Mouse (Mus musculus) kidney, adult 2 months (tissue): ENCODE data around the gene Arpp21. TPM values are rescaled to one million over a fixed set of nuclear protein-coding genes. Genes with fewer than 3 reads are reported as not detected.

Experiments
- DNase-seq: peaks from one replicate; pipeline ENCODE4 v3.0.0; 2021
- H3K27ac ChIP-seq: fragments of 200-500 bp; 2 replicates; pipeline ENCODE4 v1.5.1; 2012; ENCODE audit warnings: low read depth, low read length, control low read depth, inconsistent platforms; ENCODE audit not compliant: insufficient read depth
- H3K27me3 ChIP-seq: fragments of 200-500 bp; replicated peaks from 2 replicates; pipeline ENCODE4 v1.6.1; 2012; ENCODE audit warnings: mild to moderate bottlenecking, moderate library complexity, low read length, inconsistent platforms; ENCODE audit not compliant: control insufficient read depth, insufficient read depth
- H3K36me3 ChIP-seq: fragments of 200-500 bp; 2 replicates; pipeline ENCODE4 v1.6.1; 2012; ENCODE audit warnings: mild to moderate bottlenecking, moderate library complexity, low read length, inconsistent platforms; ENCODE audit not compliant: control insufficient read depth, insufficient read depth
- H3K4me1 ChIP-seq: fragments of 200-500 bp; 2 replicates; pipeline ENCODE4 v1.6.1; 2011; ENCODE audit warnings: low read length; ENCODE audit not compliant: control insufficient read depth, insufficient read depth
- H3K4me3 ChIP-seq: fragments of 200-500 bp; 2 replicates; pipeline ENCODE4 v1.5.1; 2011; ENCODE audit warnings: mild to moderate bottlenecking, low read depth, low read length, control low read depth; ENCODE audit not compliant: insufficient read depth
- CTCF ChIP-seq: fragments of 200-500 bp; conservative IDR thresholded peaks from 2 replicates; pipeline ENCODE4 v1.5.1; 2011; ENCODE audit warnings: low read depth, mild to moderate bottlenecking, control low read depth, low read length, moderate library complexity, mixed read lengths; ENCODE audit not compliant: insufficient read depth, insufficient read length
- POLR2A ChIP-seq: fragments of 200-500 bp; IDR thresholded peaks from one replicate; pipeline ENCODE4 v1.6.1; 2011; ENCODE audit warnings: low read depth, low read length, control low read depth
- WGBS: fragments of 180-500 bp; shearing (Covaris S2); methylation state at CpG from one replicate; pipeline ENCODE4 v1.1.7; 2018; 5-methylcytosine and 5-hydroxymethylcytosine counted together
- polyA plus RNA-seq: library from polyadenylated mRNA; depleted of rRNA; stranded (reverse); fragments of >200 nt; gene quantifications from 2 replicates; pipeline ENCODE4 v1.2.3, GENCODE M21; 2012

Gene Arpp21
- polyA plus RNA-seq, 1 experiment = 0.74 TPM

GRCm38 (mm10) chr9:112188358-112188893 lies 47.3 kb downstream of the Arpp21 start:
- Histone ChIP-seq H3K4me3 (no peak overlapping the region), H3K36me3 (no peaks in the 10 kb centered on the region), H3K27me3 (no peaks in the 10 kb centered on the region), H3K27ac (no peak overlapping the region), H3K4me1 (no peaks in the 10 kb centered on the region)
- TF ChIP-seq CTCF = no peak
- TF ChIP-seq POLR2A = no peak
- WGBS = 81% methylated on average over 12 of the region's 12 CpGs
- no peak for DNase-seq

DNA sequence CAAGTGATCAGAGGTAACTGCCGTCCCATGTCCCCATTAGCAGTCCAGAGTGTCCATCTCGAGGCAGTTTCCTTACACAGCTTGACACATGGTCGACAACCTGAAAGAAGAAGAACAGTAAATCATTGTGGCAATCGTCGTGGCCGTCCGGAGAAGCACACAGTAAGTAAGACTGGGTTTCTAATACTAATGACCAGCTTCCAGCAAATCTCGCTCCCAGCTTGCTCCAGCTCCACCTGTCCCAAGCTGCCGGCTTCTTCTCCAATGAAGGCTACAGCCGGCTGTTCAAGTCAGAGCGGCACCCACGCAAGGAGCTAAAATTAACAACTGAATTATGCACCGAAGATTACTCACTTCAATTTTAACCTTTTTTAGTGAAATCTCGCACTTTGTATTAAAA lies 48.1 kb downstream of the Arpp21 start:
- Histone ChIP-seq H3K4me1 (no peaks in the 10 kb centered on the region), H3K36me3 (no peaks in the 10 kb centered on the region), H3K4me3 (no peak overlapping the region), H3K27me3 (no peaks in the 10 kb centered on the region), H3K27ac (no peak overlapping the region)
- TF ChIP-seq POLR2A = no peak
- no peak for TF ChIP-seq CTCF
- no peak for DNase-seq
- WGBS = 51% methylated on average over 14 of the region's 14 CpGs

- H3K4me3 ChIP-seq = no peak overlapping the region
- TF ChIP-seq POLR2A (no peak), CTCF (no peak)
- no peaks in the 10 kb centered on the region for H3K4me1 ChIP-seq
- WGBS = 29% methylated on average over 14 of the region's 14 CpGs
- no peaks in the 10 kb centered on the region for H3K36me3 ChIP-seq
- DNase-seq = no peak
- no peaks in the 10 kb centered on the region for H3K27me3 ChIP-seq
- H3K27ac ChIP-seq = no peak overlapping the region
Observed at GRCm38 (mm10) chr9:112186336-112187305, 49.1 kb downstream of the Arpp21 start.

DNA sequence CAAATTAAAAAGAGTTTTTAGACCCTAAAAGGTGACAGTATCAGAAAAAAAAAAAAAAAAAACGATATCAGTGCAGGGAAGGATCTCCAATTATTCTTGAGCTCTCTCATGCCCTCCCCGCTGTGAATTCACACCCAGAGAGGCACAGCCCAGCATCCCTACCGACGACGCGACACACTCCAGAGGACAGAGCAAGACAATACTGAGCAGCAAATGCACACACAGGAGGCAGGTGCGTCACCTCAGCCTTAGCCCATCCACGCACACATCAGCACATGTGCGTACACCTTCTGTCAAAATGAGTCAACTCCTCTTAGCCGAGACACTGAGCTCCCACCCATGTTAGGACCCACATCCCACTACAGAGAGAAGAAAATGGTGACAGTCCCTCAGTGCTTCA lies 50.0 kb downstream of the Arpp21 start:
- H3K27me3 ChIP-seq = no peaks in the 10 kb centered on the region
- no peaks in the 10 kb centered on the region for H3K36me3 ChIP-seq
- H3K4me1 ChIP-seq = no peaks in the 10 kb centered on the region
- WGBS = 63% methylated on average over 10 of the region's 10 CpGs
- H3K4me3 ChIP-seq = no peak overlapping the region
- DNase-seq = no peak
- H3K27ac ChIP-seq = no peak overlapping the region
- TF ChIP-seq POLR2A (no peak), CTCF (no peak)

DNA sequence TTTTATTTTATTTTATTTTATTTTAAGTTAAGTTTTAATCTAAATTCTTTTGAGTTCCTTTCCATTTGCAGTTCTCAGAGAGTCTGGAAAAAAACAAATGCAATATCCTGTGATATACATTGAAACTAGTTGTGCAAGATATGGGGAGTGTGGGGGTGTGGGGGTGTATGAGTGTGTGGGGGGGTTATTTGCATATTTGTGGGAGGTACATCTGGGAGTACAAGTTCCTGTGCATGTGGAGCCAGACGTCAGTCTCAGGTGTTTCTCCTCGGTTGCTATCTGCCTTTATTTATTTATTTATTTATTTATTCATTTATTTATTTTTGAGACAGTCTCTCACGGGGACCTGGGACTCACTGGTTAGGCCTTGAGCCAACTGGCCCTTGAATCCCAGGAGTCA lies 53.0 kb downstream of the Arpp21 start:
- no peaks in the 10 kb centered on the region for H3K36me3 ChIP-seq
- H3K27me3 ChIP-seq = peaks cover 1% of the 10 kb centered on the region; the same call in 1 of the 2 replicates
- no peak for DNase-seq
- no peaks in the 10 kb centered on the region for H3K4me1 ChIP-seq
- TF ChIP-seq POLR2A (no peak), CTCF (no peak)
- H3K4me3 ChIP-seq = no peak overlapping the region
- 51% methylated on average over 3 of the region's 3 CpGs for WGBS
- no peak overlapping the region for H3K27ac ChIP-seq

DNA sequence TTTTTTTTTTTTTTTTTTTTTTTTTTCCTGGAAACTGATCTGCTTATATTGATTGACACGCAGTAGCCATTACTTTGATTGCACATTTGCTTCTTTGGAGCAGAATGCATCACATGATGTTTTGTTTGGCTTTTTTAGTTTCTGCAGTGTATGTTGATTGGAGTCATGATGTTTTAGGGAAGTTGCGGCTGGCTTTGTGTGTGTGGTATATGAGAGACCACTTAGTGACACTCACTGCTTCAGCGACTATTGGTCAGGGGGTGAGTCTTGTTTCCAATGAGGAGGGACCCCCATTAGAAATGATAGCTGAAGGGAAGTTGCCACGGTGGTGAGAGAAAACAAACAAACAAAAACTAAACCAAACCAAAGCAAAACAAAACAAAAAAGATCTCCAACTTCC lies 55.7 kb downstream of the Arpp21 start:
- H3K27me3 ChIP-seq = peaks cover 1% of the 10 kb centered on the region; the same call in 1 of the 2 replicates
- no peaks in the 10 kb centered on the region for H3K36me3 ChIP-seq
- no peak for DNase-seq
- H3K27ac ChIP-seq = no peak overlapping the region
- no peak overlapping the region for H3K4me3 ChIP-seq
- H3K4me1 ChIP-seq = no peaks in the 10 kb centered on the region
- no peak for TF ChIP-seq POLR2A
- WGBS = 73% methylated on average over 4 of the region's 4 CpGs

GRCm38 (mm10) chr9:112178438-112178837 lies 57.3 kb downstream of the Arpp21 start:
- H3K4me1 ChIP-seq = no peaks in the 10 kb centered on the region
- no peak overlapping the region for H3K4me3 ChIP-seq
- H3K36me3 ChIP-seq = no peaks in the 10 kb centered on the region
- H3K27me3 ChIP-seq = peaks cover 1% of the 10 kb centered on the region; the same call in 1 of the 2 replicates
- TF ChIP-seq POLR2A (no peak), CTCF (no peak)
- WGBS = 68% methylated on average over 5 of the region's 5 CpGs
- DNase-seq = no peak
- H3K27ac ChIP-seq = no peak overlapping the region
